Mouse (Mus musculus) cortical plate, adult 2 months (tissue): ENCODE measurements around the gene Ssbp4.

Experiments
- CTCF ChIP-seq: fragments of 200-500 bp; IDR thresholded peaks from 2 replicates; pipeline ENCODE4 v1.5.1; 2011; ENCODE audit warnings: mild to moderate bottlenecking, control low read depth, low read length; ENCODE audit not compliant: insufficient read depth; ENCODE audit errors: extremely low read depth
- POLR2A ChIP-seq: fragments of 200-500 bp; IDR thresholded peaks from 2 replicates; pipeline ENCODE4 v1.6.1; 2011; ENCODE audit warnings: mild to moderate bottlenecking, low read length, control low read depth; ENCODE audit not compliant: insufficient read depth; ENCODE audit errors: extremely low read depth

DNA sequence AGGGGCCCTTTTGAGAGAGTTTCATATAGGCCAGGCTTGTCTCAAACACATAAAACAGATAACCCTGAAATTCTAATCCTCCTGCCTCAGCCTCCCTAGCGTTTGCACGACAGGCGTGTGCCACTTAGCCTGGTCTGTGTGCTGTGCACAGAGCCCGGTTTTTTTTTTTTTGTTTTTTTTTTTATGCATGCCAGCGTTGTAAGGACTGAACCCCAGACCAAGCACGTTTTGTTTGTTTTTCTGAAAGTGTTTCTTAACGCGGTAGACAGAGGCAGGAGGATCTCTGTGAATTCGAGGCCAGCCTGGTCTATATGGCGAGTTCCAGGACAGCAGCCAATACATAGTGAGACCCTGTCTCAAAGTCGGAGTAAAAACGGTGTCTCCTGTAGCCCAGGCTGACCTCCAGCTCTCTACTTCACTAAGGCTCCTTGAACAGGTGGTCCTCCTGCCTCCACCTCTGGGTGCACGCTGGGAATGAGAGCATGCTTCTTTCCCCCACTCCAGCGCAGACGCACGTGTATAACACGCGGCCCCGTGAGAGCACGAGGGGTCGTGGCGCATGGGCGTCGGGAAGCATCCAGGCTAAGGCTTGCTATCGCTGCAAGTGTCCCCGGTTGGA, at the start of gene Ssbp4:
- TF ChIP-seq POLR2A (no peak), CTCF (no peak)
